Mouse (Mus musculus) C2C12 (cell line): ENCODE data around the gene Synm.

Experiments
- CTCF ChIP-seq: IDR thresholded peaks from one replicate; pipeline ENCODE4 v1.5.1; 2011; ENCODE audit not compliant: control insufficient read depth, insufficient read depth, insufficient read length
- MYOG ChIP-seq: IDR thresholded peaks from one replicate; pipeline ENCODE4 v1.6.1; 2011; ENCODE audit not compliant: control insufficient read depth, insufficient read length; ENCODE audit errors: extremely low read depth

DNA sequence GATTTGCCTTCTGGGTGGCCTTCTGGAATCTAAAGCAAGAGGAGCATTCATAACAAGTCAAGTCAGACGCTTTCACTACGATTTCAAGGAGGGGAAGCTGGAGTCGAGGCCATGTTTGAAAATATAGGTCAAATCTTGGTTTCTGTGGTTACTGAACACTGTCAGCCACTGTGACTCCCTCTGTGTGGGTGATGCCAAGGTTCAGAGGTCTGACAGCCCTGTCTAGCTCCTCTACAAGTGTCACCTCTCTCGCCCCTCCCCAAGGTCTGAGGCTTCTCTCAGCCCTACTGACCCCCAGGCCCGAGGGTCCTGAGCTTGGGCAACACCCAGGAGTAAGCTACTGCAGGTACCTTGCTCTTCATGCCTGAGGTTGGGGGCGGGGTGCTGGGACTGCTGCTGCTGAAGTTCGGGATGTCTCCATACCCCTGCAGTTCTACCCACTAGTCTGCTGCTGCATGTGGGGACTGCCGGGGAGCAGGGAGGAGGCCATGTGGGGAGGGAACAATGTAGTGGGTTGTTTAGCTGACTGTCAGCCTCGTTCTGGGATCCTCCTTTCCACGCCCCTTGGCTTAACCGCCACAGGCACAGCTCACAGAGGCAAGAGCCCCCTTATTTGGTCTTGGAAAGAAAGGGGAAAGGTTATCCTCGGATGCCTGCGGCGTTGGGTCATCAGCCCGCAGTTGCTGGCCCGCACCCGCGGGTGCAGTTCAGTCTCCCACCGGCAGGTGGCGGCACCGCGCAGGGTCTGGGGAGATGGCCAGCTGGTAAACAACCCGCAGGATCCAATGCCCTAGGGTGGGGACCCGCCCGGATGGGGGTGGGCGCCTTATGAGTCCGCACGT is 43.7 kb upstream of the Synm start:
- TF ChIP-seq MYOG (no peak), CTCF (no peak)
